Mouse (Mus musculus): ENCODE data around the gene Cygb.

DNA sequence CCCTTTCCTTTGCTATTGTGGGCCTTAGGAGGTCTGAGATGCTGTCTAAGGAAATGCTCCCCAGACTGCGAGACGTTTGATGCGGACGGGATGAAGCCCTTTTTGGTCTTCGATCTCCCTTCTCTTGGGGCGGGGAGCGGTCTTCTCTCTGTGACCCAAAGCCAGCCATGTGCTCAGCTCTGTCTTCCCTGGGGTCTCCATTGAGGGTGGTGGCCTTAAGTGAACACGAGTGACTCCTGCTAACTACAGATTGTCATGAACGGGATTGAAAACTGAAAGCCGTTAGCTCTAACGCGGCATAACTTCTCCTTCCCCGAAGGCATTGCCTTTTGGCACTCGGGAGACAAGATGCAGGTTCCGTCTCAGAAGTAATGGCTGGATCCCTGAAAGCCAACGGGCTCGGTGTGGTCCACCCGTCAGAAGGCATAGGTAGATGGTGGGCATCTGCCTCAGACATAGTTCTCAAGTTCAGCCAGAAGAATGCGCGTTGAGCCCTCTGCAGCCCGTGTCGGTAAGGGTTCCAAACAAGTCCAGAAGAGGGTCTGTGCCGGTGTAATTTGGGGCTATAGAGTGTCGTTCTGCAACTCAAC lies 17.8 kb upstream of the Cygb start:
- TF ChIP-seq CTCF (IDR thresholded peaks at IDR 0.05; ENCODE audit: borderline replicate concordance, extremely low read depth, insufficient read depth, insufficient read length) (no peak), POLR2A (IDR thresholded peaks at IDR 0.05; ENCODE audit: borderline replicate concordance, extremely low read depth, insufficient read depth, insufficient read length, poor library complexity, severe bottlenecking) (no peak)

Data from brain, embryonic 14.5 days (tissue).